Mouse (Mus musculus) liver, embryonic 14.5 days (tissue): ENCODE measurements at regions not wholly inside any gene's neighbourhood (a gene's known extent, or its start where the extent isn't known, plus 50 kb on each side); places are given as distances from the start of the nearest gene placed in this dataset.

Source experiments
- CTCF ChIP-seq: IDR thresholded peaks from 2 replicates; pipeline ENCODE4 v1.5.1; 2016; ENCODE audit warnings: antibody characterized with exemption, low read depth, control low read depth
- EP300 ChIP-seq: IDR thresholded peaks from 2 replicates; pipeline ENCODE4 v1.6.1; 2016; ENCODE audit warnings: antibody characterized with exemption, low read depth

GRCm38 (mm10) chr7:65803422-65804303 is 57.9 kb upstream of the Pcsk6 start:
- TF ChIP-seq EP300 (no peak), CTCF (no peak)
